Mouse (Mus musculus) cerebellum, adult 18-20 months (tissue): Measurements from ENCODE around the gene Pex16.

Experiments used
- DNase-seq, 2 experiments: peaks; one replicate each; pipeline ENCODE4 v3.0.0; 2021

The Pex16 gene

DNA sequence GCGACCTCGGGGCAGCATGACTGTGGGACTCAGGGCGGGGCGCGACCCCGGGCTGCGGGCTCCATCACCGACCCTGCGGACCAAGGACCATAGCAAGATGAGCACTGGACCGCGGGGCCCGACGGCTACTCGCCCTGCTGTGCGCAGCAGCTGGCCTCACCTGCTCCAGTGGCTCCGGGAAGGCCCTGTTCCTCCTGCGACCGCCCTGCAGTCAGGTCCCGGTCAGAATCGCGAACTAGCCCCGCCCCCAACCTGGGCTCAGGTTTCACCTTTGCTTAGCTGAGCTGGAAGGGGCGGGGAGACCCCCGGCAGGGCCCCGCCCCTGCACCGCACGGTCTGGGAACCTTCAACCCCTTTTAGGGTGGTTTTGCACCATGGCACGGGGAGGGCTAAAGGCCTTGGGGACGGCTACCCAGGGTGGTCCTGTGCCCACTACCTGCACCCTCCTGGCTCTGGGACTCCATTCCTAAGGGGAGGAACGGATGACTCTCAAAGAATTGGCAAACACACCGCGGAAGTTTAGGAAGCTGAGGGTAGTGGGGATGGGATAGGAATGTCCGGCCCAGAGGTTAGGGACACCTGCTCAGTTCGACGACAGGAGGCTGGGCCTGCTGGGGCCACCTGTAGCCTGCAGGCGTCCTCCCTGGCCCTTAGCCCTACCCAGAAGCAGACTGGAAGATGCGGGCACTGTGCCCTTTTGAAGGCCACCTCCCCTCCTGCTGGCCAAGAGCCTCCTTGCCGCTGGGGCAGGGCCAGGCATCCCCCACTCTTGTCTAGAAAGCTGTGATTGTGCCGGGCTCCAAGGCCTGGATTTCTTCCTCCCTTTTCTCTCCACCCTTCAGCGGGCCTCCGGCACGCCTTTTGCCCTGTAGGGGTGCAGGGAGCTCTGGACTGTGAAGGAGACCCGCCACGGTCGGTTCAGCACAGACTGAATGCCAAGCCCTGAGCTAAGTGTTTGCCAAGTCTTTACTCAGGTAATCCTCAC lies 3.4 kb upstream of the Pex16 start:
- peak; percentile 27 to 42 for DNase-seq

- no peak for DNase-seq
These were observed 2.3 kb upstream of the Pex16 start for GRCm38 (mm10) chr2:92371971-92372690.

DNA sequence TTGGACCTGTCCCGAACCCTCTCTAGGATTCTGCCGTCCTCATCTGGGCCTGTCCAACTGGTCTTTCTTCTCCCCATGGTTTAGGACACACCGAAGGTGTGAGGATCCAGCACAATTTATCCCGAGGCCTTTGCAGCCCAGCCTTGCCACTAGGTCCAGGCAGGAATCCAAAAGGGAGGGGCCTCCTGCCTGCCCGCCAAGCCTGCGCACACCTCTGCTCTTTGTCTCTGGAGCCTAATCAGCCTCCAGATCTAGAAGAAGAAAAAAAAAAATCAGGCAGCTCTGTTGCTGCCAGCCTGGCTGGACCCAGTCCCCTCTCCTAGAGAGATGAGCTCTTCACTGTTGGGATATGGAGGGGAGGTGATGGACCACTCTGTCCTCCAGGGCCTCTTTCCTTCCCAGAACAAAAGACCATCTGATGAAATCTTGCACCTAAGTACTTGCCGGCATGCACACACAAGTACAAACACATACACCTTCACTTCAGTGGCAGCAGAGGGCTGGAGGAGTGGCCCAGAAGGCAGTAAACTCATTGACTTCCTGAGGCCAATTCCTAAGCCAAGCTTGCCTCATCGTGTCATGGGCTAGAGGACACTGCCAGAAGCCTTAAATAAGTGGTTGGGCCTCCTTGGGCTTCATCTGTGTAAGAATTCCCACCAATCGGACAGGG lies 1.6 kb upstream of the Pex16 start:
- peak; percentile 59 to 61 for DNase-seq

DNA sequence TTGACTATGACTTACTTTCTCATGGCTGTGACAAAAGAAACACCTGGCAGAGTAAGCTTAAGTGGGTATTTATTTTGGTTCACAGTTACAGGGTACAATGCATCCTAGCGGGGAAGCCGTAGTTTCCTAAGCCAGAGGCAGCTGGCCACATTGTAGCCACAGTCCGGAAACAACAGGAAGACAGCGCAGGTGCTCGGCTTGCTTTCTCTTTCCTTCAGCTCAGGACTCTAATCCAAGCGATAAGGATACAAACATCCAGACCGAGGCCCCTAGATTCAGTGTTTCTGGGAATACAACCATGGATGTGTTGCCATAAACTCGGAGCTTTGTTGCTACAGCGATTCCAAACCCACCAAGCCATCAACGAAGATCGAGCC lies 1.1 kb upstream of the Pex16 start:
- peak in 1 of 2 experiments; percentile 14 for DNase-seq

DNA sequence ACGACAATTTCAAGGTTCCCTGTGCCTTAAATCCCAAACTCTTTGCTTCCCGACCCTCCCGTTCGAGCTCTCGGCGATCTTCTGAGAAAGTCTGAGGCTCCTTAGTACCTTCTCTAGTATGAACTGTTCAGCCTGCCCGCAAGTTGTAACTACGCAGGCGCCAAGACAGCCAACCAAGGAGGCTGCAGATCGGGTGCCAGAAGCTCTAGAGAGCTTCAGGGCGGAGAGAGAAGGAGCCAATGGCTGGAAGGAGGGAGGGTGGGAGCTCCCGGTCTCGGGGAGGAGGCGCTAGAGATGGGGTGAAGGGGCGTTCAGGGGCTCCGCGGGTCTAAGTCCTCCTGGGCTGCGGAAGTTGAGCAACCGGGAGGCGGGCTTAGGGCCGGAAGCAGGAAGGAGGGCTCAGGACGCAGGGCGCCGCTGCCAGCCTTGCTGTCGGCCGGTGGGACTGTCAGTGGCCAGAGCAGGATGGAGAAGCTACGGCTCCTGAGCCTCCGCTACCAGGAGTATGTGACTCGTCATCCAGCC lies 685 bp downstream of the Pex16 start:
- peak; percentile 90 to 94 for DNase-seq

DNA sequence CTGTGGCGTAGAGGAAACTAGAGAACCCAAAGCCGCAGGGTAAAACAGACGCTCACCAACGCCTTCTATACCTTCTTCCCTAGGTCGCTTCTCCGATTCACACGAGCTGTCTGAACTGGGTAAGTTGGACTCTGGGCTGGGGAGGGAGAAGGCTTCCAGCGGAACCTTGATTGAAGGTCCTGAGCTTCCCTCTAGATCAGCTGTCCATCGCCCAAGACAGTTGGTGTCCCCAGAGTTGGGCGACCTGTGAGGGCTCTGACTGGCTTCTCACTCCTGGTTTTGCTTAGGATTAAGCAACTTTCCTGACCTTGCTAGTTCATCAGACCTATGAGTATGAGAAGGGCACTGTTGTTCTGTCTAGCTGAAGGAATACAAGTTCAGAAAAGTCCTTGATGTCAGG lies 1.3 kb downstream of the Pex16 start:
- DNase-seq: no peak

DNA sequence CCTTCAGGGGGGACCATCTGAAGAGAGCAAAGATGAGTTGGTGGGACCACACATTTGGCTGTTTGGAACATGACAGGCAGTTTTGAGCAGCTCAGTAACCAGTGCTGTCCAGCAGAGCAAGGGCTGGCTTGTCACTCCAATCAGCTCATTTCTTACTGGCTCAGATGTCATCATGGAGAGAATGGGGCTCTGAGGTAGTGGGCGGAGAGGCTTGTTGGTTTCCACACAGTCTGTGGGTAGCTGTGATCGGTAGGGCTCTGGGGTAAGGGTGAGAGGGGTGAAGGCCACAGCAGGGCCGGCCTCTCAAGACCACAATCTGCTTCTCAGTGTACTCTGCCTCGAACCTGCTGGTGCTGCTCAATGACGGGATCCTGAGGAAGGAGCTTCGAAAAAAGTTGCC lies 1.8 kb downstream of the Pex16 start:
- no peak for DNase-seq

GRCm38 (mm10) chr2:92377320-92377719 lies 2.8 kb downstream of the Pex16 start:
- DNase-seq: peak in 1 of 2 experiments; percentile 23

DNA sequence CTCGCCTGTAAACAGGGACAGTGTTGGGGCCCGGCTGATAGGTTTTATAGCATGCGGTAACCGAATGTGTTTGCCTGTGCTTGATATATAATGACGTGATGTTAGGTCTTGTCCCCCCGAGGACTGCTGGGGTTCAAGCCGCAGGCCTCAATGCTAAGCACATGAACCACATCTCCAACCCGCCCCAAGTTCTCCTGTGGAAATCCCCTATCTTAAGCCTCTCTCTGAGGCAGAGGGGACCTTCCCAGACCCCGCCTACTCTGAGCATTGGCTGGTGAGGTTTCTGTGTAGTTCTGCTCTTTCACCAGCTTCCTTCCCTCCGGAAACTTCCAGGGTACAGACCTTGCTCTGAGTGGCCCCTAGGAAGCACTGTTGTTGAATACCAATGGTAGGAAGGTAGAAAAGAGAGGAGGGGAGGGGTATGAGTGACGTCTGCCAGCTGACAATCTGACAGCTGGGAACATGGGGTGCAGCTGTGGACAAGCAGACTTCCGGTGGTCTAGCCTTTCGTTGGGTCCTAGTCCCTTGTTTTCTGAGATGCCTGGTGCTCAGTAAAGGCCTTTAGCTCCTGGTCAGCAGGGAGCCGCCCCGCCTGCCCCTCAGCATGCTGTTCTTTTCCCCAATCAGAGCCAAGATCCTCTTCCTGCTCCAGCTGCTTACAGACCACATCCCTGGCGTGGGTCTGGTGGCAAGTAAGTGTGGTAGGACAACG lies 5.5 kb downstream of the Pex16 start:
- no peak for DNase-seq

DNA sequence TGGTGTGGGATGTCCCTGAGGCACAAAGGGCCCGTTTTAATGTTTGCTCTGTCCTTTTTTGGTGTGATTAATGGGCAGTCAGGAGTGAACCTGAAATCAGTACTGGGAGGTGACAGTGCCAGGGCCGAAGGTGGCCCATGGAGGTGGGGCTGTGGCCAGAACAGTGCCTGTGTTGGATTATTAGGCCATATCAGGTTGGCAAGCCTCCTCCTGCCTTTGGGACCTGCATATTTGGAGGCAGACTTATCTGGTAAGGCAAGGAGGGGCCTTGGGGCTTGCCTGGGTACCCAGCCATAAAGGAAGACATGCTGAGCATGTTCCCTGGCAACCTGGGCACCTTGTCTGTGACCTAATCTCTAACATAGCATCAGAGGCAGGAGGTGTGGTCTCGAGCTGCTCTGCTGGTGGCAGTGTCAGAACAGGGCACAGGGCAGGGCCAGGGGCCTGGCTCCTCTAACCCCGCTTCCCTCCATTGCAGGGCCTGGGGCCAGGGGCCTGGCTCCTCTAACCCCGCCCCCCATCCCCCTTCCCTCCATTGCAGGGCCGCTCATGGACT lies 6.1 kb downstream of the Pex16 start:
- no peak for DNase-seq

DNA sequence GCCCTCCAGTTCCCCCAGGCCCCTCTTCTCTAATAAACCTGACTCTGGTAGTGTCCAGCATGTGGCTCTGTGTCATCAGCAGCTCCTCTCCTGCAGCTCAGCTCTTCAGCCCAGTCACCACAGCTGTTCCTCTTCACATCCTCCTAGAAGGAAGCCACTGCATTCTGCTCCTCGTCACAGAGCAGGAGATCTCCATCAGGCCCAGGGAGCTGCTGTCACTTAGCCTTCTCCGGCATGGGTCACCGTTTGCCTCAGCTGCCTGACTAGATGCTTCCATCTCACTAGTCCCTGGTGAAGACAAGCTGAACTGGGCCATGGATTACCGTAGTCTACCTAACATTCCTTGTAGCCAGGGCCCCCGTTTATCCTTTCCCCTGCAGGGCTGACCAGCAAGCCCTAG lies 6.7 kb downstream of the Pex16 start:
- DNase-seq: no peak

DNA sequence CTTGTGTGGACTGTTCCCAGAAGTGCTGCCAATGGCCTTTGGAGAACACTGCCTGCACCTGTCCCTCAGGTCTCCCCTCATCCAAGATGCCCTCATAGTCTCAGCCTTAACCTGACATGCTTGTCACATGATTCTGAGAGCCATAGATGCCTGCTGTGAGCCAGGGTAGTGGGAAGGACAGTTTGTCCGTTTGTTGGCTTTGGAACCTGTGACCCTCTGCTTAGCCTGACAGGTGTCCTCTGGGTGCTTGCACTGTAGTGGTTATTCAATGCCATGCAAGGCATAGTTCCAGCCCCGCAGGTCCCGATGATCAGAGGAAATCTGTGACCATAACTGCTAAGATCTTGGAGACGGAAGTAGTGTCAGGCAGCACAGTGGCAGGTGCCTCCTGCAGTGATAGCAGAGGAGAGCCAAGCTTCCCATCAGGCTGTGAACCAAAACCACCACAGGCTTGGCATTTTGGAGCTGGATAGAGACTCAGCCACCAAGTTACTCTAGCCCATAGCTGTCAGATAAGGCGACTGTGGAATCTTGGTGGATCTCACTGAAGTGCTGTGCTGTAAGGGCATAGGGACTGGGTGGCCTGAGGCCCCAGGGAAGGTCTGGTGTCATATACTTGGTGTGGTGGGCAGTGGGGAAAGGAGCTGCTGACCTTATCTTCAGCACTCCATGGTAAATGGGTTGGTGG lies 7.6 kb downstream of the Pex16 start, which contains the start of gene 1700029I15Rik:
1700029I15Rik (plus strand) TSS at position 638 of the 688 bp plus-strand sequence.
- DNase-seq: peak; percentile 55 to 63

- DNase-seq: peak in 1 of 2 experiments; percentile 38
These were observed 8.3 kb downstream of the Pex16 start for GRCm38 (mm10) chr2:92382759-92383158.

DNA sequence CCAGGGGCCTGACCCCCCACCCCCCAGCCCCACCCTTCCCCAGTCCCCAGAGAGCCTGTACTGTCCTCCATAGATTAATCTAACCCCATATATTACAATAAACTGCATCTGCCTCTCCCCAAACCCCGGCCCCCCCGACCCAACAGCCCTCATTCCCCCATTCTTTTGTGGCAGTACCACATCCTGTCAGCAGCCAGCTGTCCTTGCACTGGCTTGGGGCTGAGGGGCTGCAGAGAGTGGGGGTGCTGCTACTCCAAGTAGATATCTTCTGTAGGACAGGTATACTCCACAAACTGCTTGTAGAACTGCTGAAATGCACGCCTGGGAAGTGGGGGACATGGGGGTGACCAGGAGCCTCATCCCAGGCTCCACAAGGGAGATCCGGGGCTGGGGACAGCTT lies 9.6 kb downstream of the Pex16 start:
- DNase-seq: no peak

GRCm38 (mm10) chr2:92385113-92386051 lies 10.9 kb downstream of the Pex16 start:
- peak in 1 of 2 experiments; percentile 44 for DNase-seq

- DNase-seq: peak in 1 of 2 experiments; percentile 27
These were observed 12.5 kb downstream of the Pex16 start for GRCm38 (mm10) chr2:92386821-92387570.

GRCm38 (mm10) chr2:92387646-92388045 lies 13.2 kb downstream of the Pex16 start:
- DNase-seq: no peak

GRCm38 (mm10) chr2:92388081-92388517 lies 13.6 kb downstream of the Pex16 start:
- no peak for DNase-seq
